11 mouse cellular contexts compared by ENCODE assay signal in the genomic region with DNA sequence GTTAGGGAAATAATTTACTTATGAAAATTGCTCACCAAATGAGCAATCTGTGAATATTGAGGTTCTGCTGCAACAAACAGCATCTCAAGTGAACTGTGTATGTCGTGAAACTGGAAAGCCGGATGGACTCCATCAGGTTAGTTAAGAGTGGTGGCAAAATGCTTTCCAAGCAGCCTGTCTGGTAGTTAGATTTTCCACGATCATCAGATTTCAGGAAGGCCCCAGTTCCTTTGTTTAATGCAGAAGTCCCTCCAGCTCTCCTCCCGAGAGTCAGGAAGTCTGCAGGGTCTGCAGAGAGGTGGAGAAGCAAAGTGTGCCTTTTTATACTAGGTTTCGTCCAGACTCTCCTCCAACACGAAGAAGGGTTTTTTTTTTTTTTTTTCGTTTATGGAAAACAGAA. TPM values are rescaled to one million over a fixed set of nuclear protein-coding genes. Genes with fewer than 3 reads are reported as not detected.
DNase-seq lines count a peak whose midpoint lies in the region; ATAC-seq lines count a peak whose summit lies in the region.
"Had no signal": no experiment of that assay in that cellular context is flagged by ENCODE, and none has a peak within 500 bp of the region (broad histone marks: within the 10 kb centered on the region; RNA-seq: fewer than 3 reads in every experiment).

No protein-coding gene starts in this region.

- H3K4me3 ChIP-seq in intestine, embryonic 14.5 days (ENCODE audit: low read depth, low read length), result 0 out of 2 replicates have a peak overlapping the region, but pooled peaks have one; percentile 8
- no peak overlapping the region for H3K4me3 ChIP-seq in intestine, embryonic 16.5 days (ENCODE audit: low read length)
- H3K4me3 ChIP-seq in embryonic facial prominence, embryonic 13.5 days, result peak overlapping the region; percentile 71
- H3K4me3 ChIP-seq in hindbrain, embryonic 12.5 days, result no peak overlapping the region; the same call in 1 of the 2 replicates
- H3K4me3 ChIP-seq in midbrain, embryonic 15.5 days, result peak overlapping the region; percentile 60
- H3K4me3 ChIP-seq: heart, embryonic 15.5 days had no signal

- 32% methylated on average over 7 of the region's 7 CpGs for WGBS in intestine, embryonic 14.5 days
- WGBS in intestine, embryonic 16.5 days, result 39% methylated on average over 7 of the region's 7 CpGs
- 8% methylated on average over 7 of the region's 7 CpGs for WGBS in embryonic facial prominence, embryonic 13.5 days
- WGBS in hindbrain, embryonic 12.5 days, result 22% methylated on average over 7 of the region's 7 CpGs
- WGBS in midbrain, embryonic 15.5 days, result 14% methylated on average over 7 of the region's 7 CpGs

- no peak for DNase-seq in intestine, embryonic 14.5 days (ENCODE audit: low spot score)
- no peak for DNase-seq in cerebellum, adult 11-12 months
- DNase-seq: lung, postnatal 14 days had no signal

- 0 out of 2 replicates have a peak, but pooled peaks cover 7% of the 10 kb centered on the region for H3K4me1 ChIP-seq in intestine, embryonic 14.5 days (replicated peaks; ENCODE audit: control insufficient read depth, insufficient read depth, low read length)
- H3K4me1 ChIP-seq in intestine, embryonic 16.5 days (ENCODE audit: control insufficient read depth, insufficient read depth, low read length), result peaks cover 7% of the 10 kb centered on the region
- H3K4me1 ChIP-seq in embryonic facial prominence, embryonic 13.5 days, result peaks cover 26% of the 10 kb centered on the region
- H3K4me1 ChIP-seq in hindbrain, embryonic 12.5 days, result peaks cover 16% of the 10 kb centered on the region
- H3K4me1 ChIP-seq in midbrain, embryonic 15.5 days, result peaks cover 31% of the 10 kb centered on the region

- ATAC-seq in intestine, embryonic 14.5 days (replicated peaks; ENCODE audit: low FRiP score, low TSS enrichment, low read depth), result no peak
- no peak for ATAC-seq in intestine, embryonic 16.5 days
- ATAC-seq in embryonic facial prominence, embryonic 13.5 days (ENCODE audit: insufficient number of reproducible peaks, insufficient read depth, low FRiP score, low TSS enrichment, low read depth), result no peak
- no peak for ATAC-seq in hindbrain, embryonic 12.5 days (ENCODE audit: low FRiP score)
- ATAC-seq in midbrain, embryonic 15.5 days (replicated peaks), result no peak
- ATAC-seq in activated CD4-positive, CD25-positive, alpha-beta regulatory T cell, adult 4 months, result no peak
- no peak for ATAC-seq in megakaryocyte, adult 5-6 weeks (ENCODE audit: poor library complexity, severe bottlenecking)

- H3K9me3 ChIP-seq in intestine, embryonic 14.5 days (ENCODE audit: control insufficient read depth, low read length), result no peaks in the 10 kb centered on the region
- H3K9me3 ChIP-seq in intestine, embryonic 16.5 days (ENCODE audit: control insufficient read depth, low read length), result no peaks in the 10 kb centered on the region
- no peaks in the 10 kb centered on the region for H3K9me3 ChIP-seq in embryonic facial prominence, embryonic 13.5 days
- no peaks in the 10 kb centered on the region for H3K9me3 ChIP-seq in hindbrain, embryonic 12.5 days (replicated peaks)
- no peaks in the 10 kb centered on the region for H3K9me3 ChIP-seq in midbrain, embryonic 15.5 days
- H3K9me3 ChIP-seq: heart, embryonic 15.5 days had no signal

- H3K4me2 ChIP-seq in intestine, embryonic 14.5 days (ENCODE audit: low read length), result peak overlapping the region; percentile 62
- H3K4me2 ChIP-seq in intestine, embryonic 16.5 days (ENCODE audit: low read depth, low read length), result no peak overlapping the region
- H3K4me2 ChIP-seq in embryonic facial prominence, embryonic 13.5 days, result peak overlapping the region; percentile 66
- H3K4me2 ChIP-seq in hindbrain, embryonic 12.5 days (replicated peaks), result peak overlapping the region; percentile 59
- H3K4me2 ChIP-seq in midbrain, embryonic 15.5 days, result peak overlapping the region; percentile 48

- peaks cover 13% of the 10 kb centered on the region for H3K36me3 ChIP-seq in intestine, embryonic 14.5 days (ENCODE audit: control insufficient read depth, insufficient read depth, low read length)
- no peaks in the 10 kb centered on the region for H3K36me3 ChIP-seq in intestine, embryonic 16.5 days (ENCODE audit: control insufficient read depth, insufficient read depth, low read length)
- peaks cover 17% of the 10 kb centered on the region for H3K36me3 ChIP-seq in embryonic facial prominence, embryonic 13.5 days
- no peaks in the 10 kb centered on the region for H3K36me3 ChIP-seq in hindbrain, embryonic 12.5 days
- H3K36me3 ChIP-seq in midbrain, embryonic 15.5 days (replicated peaks), result no peaks in the 10 kb centered on the region

- H3K27me3 ChIP-seq in intestine, embryonic 14.5 days (replicated peaks; ENCODE audit: control insufficient read depth, insufficient read depth, low read length), result no peaks in the 10 kb centered on the region
- no peaks in the 10 kb centered on the region for H3K27me3 ChIP-seq in intestine, embryonic 16.5 days (replicated peaks; ENCODE audit: control insufficient read depth, insufficient read depth, low read length)
- H3K27me3 ChIP-seq in embryonic facial prominence, embryonic 13.5 days, result no peaks in the 10 kb centered on the region
- H3K27me3 ChIP-seq in hindbrain, embryonic 12.5 days, result no peaks in the 10 kb centered on the region
- H3K27me3 ChIP-seq in midbrain, embryonic 15.5 days (replicated peaks), result no peaks in the 10 kb centered on the region
- H3K27me3 ChIP-seq: CH12.LX; heart, embryonic 15.5 days had no signal

- 0 out of 2 replicates have a peak overlapping the region, but pooled peaks have one; percentile 10 for H3K27ac ChIP-seq in intestine, embryonic 14.5 days (ENCODE audit: low read depth)
- no peak overlapping the region for H3K27ac ChIP-seq in intestine, embryonic 16.5 days (ENCODE audit: low read length)
- H3K27ac ChIP-seq in embryonic facial prominence, embryonic 13.5 days, result peak overlapping the region; percentile 73
- no peak overlapping the region for H3K27ac ChIP-seq in hindbrain, embryonic 12.5 days
- 0 out of 2 replicates have a peak overlapping the region, but pooled peaks have one; percentile 29 for H3K27ac ChIP-seq in midbrain, embryonic 15.5 days
- H3K27ac ChIP-seq: heart, embryonic 15.5 days had no signal

- H3K9ac ChIP-seq in intestine, embryonic 14.5 days (ENCODE audit: low read length), result no peak overlapping the region
- H3K9ac ChIP-seq in intestine, embryonic 16.5 days (ENCODE audit: low read depth, low read length), result no peak overlapping the region
- H3K9ac ChIP-seq in embryonic facial prominence, embryonic 13.5 days, result peak overlapping the region; percentile 68
- no peak overlapping the region for H3K9ac ChIP-seq in hindbrain, embryonic 12.5 days
- peak overlapping the region; percentile 25 for H3K9ac ChIP-seq in midbrain, embryonic 15.5 days
- H3K9ac ChIP-seq: heart, embryonic 15.5 days had no signal

RNA-seq across cellular contexts. Expression of a gene that starts 4.4 kb away (rescaled TPM):
- 34.3 and 36.3 TPM in 2 replicates for polyA plus RNA-seq in intestine, embryonic 14.5 days (2014; fragmentation: Nextera tagmentation; extraction: Ambion mirVana)
- polyA plus RNA-seq in intestine, embryonic 16.5 days (2015; fragmentation: Nextera tagmentation; extraction: Ambion mirVana), result 30.1 and 30.4 TPM in 2 replicates
- polyA plus RNA-seq in embryonic facial prominence, embryonic 13.5 days (2015; fragmentation: Nextera tagmentation; extraction: Ambion mirVana), result 76.2 and 82.9 TPM in 2 replicates
- polyA plus RNA-seq in hindbrain, embryonic 12.5 days (2016; fragmentation: Nextera tagmentation; extraction: Ambion mirVana), result 44.3 and 47.6 TPM in 2 replicates
- 43.6 and 45.8 TPM in 2 replicates for polyA plus RNA-seq in midbrain, embryonic 15.5 days (2015; fragmentation: Nextera tagmentation; extraction: Ambion mirVana)
- polyA plus RNA-seq in activated CD4-positive, CD25-positive, alpha-beta regulatory T cell, adult 4 months (2017; shearing (Covaris generic)), result under 1 TPM in 1 of 2 experiments, not detected in 1; 0.22 TPM
- not detected in 2 replicates for total RNA-seq in megakaryocyte, adult 5-6 weeks (2015)
- total RNA-seq in megakaryocyte, adult 5-6 weeks (2017), result not detected in 2 replicates
- total RNA-seq: CH12.LX had no signal

Comparison
In these comparisons a context has a peak if more than half of its experiments do, and no peak if none do; other contexts are left out.
1. H3K27ac ChIP-seq: peak in intestine, embryonic 14.5 days (single experiment), embryonic facial prominence, embryonic 13.5 days (single experiment) and midbrain, embryonic 15.5 days (single experiment); none in intestine, embryonic 16.5 days (single experiment) and hindbrain, embryonic 12.5 days (single experiment).
2. H3K4me3 ChIP-seq: peak in intestine, embryonic 14.5 days (single experiment), embryonic facial prominence, embryonic 13.5 days (single experiment) and midbrain, embryonic 15.5 days (single experiment); none in intestine, embryonic 16.5 days (single experiment) and hindbrain, embryonic 12.5 days (single experiment).
3. H3K9ac ChIP-seq: peak in embryonic facial prominence, embryonic 13.5 days (single experiment) and midbrain, embryonic 15.5 days (single experiment); none in intestine, embryonic 14.5 days (single experiment), intestine, embryonic 16.5 days (single experiment) and hindbrain, embryonic 12.5 days (single experiment).
4. RNA of a gene that starts 4.4 kb away (polyA plus RNA-seq): 76.2 to 82.9 TPM in embryonic facial prominence, embryonic 13.5 days, 44.3 to 47.6 TPM in hindbrain, embryonic 12.5 days, 43.6 to 45.8 TPM in midbrain, embryonic 15.5 days, 34.3 to 36.3 TPM in intestine, embryonic 14.5 days and 30.1 to 30.4 TPM in intestine, embryonic 16.5 days; 0.22 TPM in activated CD4-positive, CD25-positive, alpha-beta regulatory T cell, adult 4 months; every median in the first group is over 10 times any median in the second.